Mouse (Mus musculus) testis, adult 2 months (tissue): ENCODE measurements around the gene C3ar1. TPM values are rescaled to one million over a fixed set of nuclear protein-coding genes. Genes with fewer than 3 reads are reported as not detected.
A peak's percentile ranks its signal among the peaks of the same experiment; 100 is the strongest.

Source experiments
- H3K27ac ChIP-seq: fragments of 200-500 bp; 2 replicates; pipeline ENCODE4 v1.5.1; 2012; ENCODE audit warnings: low read depth, low read length; ENCODE audit not compliant: control insufficient read depth, insufficient read depth
- H3K27me3 ChIP-seq: fragments of 200-500 bp; 2 replicates; pipeline ENCODE4 v1.6.1; 2012; ENCODE audit warnings: mild to moderate bottlenecking, low read length, moderate library complexity; ENCODE audit not compliant: control insufficient read depth, insufficient read depth
- H3K36me3 ChIP-seq: fragments of 200-500 bp; 2 replicates; pipeline ENCODE4 v1.6.1; 2012; ENCODE audit warnings: mild to moderate bottlenecking, low read length; ENCODE audit not compliant: control insufficient read depth, insufficient read depth
- H3K4me1 ChIP-seq: fragments of 200-500 bp; 2 replicates; pipeline ENCODE4 v1.6.1; 2012; ENCODE audit warnings: low read length; ENCODE audit not compliant: control insufficient read depth, insufficient read depth
- H3K4me3 ChIP-seq: fragments of 200-500 bp; 2 replicates; pipeline ENCODE4 v1.5.1; 2012; ENCODE audit warnings: low read depth, mild to moderate bottlenecking, low read length, moderate library complexity, mixed read lengths; ENCODE audit not compliant: control insufficient read depth
- CTCF ChIP-seq: fragments of 200-500 bp; IDR thresholded peaks from 2 replicates; pipeline ENCODE4 v1.5.1; 2012; ENCODE audit warnings: low read depth, mild to moderate bottlenecking, inconsistent platforms, low read length, moderate library complexity; ENCODE audit not compliant: control insufficient read depth, insufficient read depth, insufficient replicate concordance
- POLR2A ChIP-seq: fragments of 200-500 bp; IDR thresholded peaks from 2 replicates; pipeline ENCODE4 v1.6.1; 2012; ENCODE audit warnings: low read depth, mild to moderate bottlenecking, inconsistent platforms, low read length, moderate library complexity; ENCODE audit not compliant: control insufficient read depth
- polyA plus RNA-seq: library from polyadenylated mRNA; depleted of rRNA; stranded (reverse); fragments of >200 nt; gene quantifications from 2 replicates; pipeline ENCODE4 v1.2.3, GENCODE M21; 2012

C3ar1 gene
- polyA plus RNA-seq, 1 experiment: 0.67 TPM

DNA sequence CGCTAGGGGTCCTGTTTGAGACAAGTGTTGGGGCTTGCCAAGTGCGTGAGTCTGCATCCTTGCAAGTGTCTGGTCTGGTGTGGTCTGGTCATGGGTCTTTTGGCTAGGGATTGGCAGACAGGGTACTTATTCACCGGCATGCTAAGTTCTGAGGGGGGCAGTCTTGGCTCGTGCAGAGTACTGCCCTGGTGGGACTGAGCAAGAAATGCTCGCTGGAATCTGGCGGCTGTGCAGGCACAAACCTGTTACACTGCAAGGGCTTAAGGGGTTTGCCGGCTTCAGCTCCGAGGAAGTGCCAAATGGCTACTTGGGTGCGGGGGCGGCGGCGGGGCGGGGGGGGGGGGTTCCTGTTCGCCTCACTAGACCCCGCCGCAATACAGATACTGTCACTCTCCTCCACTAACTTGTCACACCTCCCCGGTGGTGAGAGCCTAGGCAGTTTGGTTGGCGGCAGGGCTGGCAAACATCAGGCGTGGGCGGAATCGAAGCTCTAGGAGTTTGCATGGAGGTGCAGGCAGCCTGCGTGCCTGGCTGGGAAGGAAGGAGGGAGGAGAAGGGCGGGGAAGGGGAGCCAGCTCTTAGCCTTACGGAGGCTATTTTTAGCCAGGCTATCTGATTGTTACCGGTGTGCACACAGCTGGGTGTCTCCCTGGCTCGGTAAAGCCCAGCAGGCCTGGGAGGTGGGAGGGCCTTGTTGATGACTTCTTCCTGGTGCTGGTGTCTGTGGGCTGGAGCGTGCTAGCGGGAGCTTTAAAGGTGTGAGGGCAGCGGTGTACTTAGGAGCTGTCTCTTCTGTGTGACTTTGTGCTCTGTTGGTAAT, 29.8 kb downstream of the C3ar1 start:
- Histone ChIP-seq H3K27ac (peak overlapping the region; percentile 27), H3K27me3 (no peaks in the 10 kb centered on the region), H3K4me3 (peak overlapping the region; percentile 59), H3K36me3 (no peaks in the 10 kb centered on the region), H3K4me1 (peaks cover 6% of the 10 kb centered on the region)
- TF ChIP-seq POLR2A (no peak), CTCF (no peak)

DNA sequence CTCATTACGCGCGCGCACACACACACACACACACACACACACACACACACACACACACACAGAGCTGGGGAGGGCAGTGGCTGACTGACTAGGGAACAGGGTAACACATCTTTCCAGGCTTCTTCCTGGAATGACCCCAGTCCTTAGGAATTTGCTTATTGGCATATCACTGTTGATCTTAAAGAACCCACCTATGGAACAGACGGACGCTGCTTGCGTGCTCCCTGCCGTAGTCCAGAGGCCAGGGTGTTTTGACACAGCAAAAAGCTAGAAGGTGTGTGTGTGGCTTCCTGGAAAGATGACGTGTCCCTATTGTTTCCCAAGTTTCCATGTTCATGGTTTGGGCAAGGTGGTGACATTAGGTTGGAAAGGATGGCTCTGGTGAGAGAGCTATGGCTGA, 30.8 kb downstream of the C3ar1 start:
- Histone ChIP-seq H3K27me3 (no peaks in the 10 kb centered on the region), H3K4me1 (peaks cover 12% of the 10 kb centered on the region), H3K36me3 (no peaks in the 10 kb centered on the region), H3K4me3 (no peak overlapping the region), H3K27ac (no peak overlapping the region)
- TF ChIP-seq CTCF (no peak), POLR2A (no peak)

DNA sequence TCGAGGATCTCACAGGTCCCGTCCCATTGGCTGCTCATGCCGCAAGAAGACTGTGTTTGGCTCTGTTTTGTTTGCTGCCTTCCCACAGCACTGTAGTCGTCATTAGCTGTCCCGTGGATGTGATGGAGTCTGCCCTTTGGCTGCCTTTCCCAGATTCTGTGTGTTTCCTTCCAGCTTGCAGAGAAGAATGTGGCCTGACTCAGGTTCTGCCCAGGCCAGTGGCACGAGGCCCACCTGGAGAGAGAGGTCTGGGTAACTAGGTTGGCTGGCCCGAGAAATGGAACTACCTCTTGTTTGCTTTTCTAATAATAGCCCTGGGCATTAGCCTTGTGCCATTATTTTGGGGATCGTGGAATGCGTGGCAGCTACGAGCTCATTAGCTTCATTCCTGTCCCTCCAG, 31.9 kb downstream of the C3ar1 start:
- Histone ChIP-seq H3K4me1 (peaks cover 12% of the 10 kb centered on the region), H3K4me3 (no peak overlapping the region), H3K36me3 (no peaks in the 10 kb centered on the region), H3K27me3 (no peaks in the 10 kb centered on the region; the same call in 1 of the 2 replicates), H3K27ac (no peak overlapping the region)
- TF ChIP-seq POLR2A (no peak), CTCF (no peak)

DNA sequence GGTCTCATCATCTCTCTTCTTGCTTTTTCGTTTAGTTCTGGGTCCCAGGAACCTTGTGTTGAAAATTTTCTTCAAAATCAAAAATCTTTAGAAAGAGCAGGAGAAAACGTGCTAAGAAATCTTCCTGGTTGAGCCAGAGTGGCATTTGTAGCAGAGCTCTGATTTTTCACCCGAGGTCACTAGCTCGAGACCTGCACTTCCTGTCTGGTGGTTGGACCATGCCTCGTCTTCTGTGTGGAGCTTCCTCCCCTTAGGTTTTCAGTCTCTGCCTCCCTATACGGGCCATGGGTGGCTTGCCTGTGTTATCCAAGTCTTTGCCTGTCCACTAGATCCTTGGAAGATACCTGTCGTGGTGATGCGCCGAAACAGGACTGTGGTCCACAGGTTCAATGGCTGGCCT, 34.1 kb downstream of the C3ar1 start:
- no peak overlapping the region for H3K4me3 ChIP-seq

DNA sequence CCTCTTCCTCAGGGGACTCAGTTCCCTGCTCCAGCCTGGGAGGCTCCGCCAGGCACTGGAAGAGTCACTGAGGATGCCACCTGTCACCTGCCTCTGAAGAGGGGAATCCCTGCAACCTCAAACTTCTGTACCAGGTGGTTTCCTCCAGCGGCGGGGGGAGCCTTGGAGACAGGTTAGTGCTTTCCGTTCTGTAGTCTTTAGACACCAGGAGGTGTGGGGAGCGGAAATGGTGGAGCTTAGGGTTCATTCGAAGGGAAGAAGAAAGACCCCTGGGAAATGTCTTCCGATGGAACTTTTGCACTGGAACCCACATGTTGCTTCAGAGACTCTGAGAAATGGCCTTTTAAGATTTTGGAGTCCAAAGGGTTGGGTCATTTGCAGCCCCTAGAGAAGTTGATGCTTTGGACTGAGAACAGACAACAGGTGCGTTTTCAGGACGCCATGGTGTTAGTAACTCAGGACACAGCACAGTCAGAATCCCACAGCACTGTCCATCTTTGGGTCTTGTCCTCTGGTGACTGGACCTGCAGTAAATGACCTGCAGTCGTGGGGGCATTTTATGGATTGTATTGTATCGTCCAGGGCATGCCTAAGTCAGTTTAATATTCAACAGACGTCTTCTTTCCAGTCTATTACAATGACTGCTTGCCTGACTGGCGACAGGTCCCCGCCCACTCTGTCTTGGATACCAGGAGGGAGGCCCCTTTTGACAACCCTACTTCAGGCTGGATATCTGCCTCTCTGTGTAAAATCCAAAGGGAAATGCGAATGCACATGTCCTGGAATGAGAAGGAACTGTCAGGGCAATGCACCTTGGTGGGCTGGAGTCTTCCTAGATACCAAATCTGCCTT, 34.9 kb downstream of the C3ar1 start:
- Histone ChIP-seq H3K4me1 (peaks cover 8% of the 10 kb centered on the region), H3K27ac (no peak overlapping the region), H3K27me3 (no peaks in the 10 kb centered on the region; the same call in 1 of the 2 replicates), H3K4me3 (peak overlapping the region; percentile 80), H3K36me3 (no peaks in the 10 kb centered on the region)
- TF ChIP-seq POLR2A (no peak), CTCF (no peak)

More for the DNA sequence above, 34.1 kb downstream of the C3ar1 start:
- Histone ChIP-seq H3K4me1 (peaks cover 12% of the 10 kb centered on the region), H3K27me3 (no peaks in the 10 kb centered on the region; the same call in 1 of the 2 replicates), H3K27ac (no peak overlapping the region), H3K36me3 (no peaks in the 10 kb centered on the region)
- no peak for TF ChIP-seq CTCF
- no peak for TF ChIP-seq POLR2A

DNA sequence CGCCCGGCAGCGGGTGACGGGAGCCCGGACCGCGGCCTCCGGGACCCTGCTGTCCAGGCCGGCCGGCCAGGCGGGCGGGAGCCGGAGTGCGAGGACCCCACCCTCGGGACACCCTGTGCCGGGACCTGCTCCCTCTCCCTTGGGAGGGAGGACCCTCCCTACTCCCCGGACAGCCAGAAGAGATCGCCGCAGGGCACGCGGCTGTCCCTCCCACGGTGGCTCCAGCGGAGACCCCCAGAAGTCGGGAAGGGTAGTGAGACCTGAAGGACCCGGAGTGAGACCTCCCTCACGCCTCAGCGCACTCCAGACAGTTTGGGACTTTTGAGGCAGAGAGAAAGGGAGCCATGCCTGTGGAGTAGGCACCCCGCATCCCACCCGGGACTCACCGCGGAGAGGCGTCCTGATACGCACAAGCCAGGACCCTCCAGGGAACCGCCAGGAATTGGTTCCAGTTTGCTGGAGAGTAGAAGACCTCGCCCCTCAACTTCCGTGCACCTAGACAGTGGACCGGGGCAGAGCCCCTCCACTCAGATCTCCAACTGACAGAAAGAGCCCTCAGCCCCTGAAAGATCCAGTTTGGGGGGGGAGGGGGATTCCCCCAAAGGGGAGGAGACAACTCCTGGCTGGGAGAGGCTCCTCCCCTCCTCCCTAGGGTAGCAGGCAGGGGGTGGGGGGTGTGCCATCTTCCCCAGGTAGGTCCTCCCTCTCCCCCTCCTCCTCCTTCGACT, 35.7 kb downstream of the C3ar1 start:
- Histone ChIP-seq H3K27me3 (no peaks in the 10 kb centered on the region; the same call in 1 of the 2 replicates), H3K27ac (peak overlapping the region; percentile 21; the same call in 1 of the 2 replicates), H3K4me3 (peak overlapping the region; percentile 80), H3K36me3 (no peaks in the 10 kb centered on the region), H3K4me1 (peaks cover 6% of the 10 kb centered on the region)
- TF ChIP-seq POLR2A (no peak), CTCF (no peak)
